Mouse (Mus musculus): Measurements from ENCODE around the gene Fam185a. TPM values are rescaled to one million over a fixed set of nuclear protein-coding genes. Genes with fewer than 3 reads are reported as not detected.

Gene Fam185a
- polyA plus RNA-seq, 3 experiments from 2014 or later = 2.4 to 4.8 (median 2.7) TPM

DNA sequence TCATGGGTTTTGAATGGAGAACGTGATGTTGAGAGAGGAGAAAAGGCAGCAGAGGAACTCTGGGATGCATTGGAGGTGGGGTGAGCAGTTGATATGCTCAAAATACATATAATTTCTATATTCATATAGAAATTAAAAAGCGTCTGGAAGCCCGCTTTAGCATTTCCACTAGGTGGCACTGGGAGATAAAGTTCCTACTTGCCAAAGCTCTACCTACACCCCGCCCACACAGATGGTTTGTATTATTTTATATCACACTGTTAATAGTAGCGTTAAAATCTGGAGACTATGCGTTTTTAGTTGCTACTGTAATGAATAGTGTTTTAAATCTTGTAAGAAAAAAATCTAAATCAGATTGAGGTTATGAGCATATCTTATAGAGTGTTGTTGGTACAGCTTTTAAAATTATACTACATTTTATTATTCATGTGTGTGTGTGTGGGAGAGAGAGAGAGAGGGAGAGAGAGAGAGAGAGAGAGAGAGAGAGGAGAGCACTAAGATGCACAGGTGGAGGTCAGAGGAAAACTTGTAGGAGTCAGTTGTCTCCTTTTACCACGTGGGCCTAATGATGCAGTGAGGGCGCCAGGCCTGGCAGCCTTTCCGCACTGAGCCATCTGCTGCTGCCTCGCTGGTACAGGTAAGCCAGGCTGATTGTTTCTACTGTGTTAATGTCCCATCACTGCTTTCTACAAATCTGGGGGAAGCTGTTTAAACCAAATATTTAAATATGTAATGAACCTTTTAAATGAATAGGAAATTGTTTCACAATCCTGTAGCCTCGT is 9.6 kb downstream of the Fam185a start:
- ATAC-seq = no peak

DNA sequence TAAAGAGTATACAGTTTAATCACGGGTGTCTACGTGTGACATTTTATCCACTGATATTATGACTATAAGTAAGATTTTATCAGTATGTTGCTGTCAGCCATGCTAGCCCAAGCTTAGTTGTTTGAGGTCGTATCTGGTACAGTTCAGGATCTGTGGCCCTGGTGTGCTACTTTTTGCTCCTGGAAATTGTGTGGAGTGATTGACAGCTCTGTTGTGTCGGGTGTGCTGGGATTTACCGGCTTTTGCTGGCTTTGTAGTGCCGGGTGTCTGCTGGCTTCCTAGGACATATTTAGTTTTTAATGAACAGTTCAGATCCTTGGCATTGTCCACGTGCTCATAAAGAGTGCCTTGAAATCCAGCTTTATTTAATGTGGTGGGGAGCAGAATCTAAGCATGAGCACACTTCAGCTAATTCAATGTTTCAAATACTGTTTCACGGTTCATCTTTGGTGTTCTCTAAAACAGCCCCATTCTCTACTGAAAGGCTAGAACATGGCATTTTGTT is 11.8 kb downstream of the Fam185a start:
- ATAC-seq = no peak

DNA sequence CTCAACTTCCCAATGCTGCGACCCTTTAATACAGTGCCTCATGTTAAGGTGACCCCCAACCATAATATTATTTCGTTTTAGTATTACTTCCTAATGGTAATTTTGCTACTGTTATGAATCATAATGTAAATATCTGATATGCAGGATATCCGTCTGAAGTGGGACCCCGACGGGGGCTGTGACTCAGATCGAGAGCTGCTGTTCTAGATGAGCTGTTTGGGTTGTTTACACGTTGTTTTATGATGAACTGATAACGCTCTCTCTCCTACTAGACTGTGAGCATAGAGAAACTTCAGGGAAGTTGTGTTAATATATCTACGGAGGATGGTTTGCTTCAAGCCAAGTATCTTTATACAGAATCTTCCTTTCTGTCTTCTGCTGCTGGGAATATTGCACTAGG is 13.7 kb downstream of the Fam185a start:
- ATAC-seq = peak; percentile 89

DNA sequence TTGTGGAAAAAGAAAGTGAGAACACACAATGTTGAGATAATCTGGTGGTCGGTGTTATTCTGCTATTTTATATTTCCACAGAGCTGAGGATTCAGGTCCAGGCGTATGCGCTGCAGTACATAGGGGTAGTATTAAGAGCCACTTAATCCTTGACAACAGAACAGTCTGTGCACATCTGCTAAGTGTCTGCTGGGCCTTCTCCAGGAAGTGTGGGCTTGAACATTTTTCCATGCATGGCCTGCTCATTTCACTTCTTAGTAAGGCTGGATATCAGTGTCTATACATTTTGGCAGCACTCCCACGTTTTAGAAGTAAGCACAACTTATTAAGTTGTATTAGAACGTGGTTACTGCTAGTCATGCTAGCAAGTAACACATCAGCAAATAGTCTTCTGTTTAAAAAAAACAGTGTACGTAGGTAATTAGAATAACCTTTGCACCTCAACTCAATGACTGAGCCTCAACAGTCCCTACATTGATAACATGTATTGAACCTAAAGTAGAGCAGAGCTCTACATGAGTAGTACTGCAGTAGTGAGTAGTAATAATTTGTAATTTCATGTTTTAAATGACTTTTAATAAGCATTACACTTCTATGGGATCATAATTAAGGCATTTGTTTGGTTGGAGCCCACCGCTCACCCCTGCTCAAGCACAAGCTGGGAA is 14.8 kb downstream of the Fam185a start:
- no peak for ATAC-seq

DNA sequence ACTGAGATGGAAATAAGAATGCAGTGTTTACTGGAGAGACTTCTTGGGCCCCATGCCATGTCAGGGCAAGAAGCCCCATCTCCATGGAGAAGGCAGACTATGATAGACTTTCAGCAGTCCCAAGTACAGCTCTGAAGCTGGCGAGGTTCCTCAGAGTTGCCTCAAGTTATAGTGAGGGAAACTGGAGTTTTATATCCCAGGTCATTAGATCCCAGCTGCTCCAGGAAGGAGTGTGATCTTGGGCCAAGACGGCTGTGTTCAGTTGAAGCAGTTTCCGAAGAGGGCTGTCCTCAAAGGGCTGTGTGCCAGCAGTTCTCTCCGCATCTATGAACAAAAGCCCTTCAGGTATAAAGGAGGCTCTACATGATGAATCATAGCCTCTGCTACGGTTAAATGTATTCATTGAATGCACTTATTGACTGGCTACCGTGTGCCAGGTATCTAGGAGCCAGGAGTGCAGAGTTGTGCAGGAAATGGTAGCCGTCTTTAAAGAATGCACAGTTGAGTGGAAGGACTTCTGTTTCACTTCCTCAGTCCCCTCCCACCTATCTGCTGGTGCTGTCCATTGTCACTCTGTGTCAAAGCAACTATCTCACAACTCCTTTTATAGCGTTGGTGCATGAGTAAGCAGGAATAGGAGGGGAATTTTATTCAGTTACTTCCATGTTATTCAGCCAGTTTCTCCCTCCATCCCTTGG is 16.2 kb downstream of the Fam185a start:
- no peak for ATAC-seq

- no peak for ATAC-seq
These were observed 42.6 kb downstream of the Fam185a start for GRCm38 (mm10) chr5:21467387-21467786.

GRCm38 (mm10) chr5:21468100-21468499 is 43.3 kb downstream of the Fam185a start:
- no peak for ATAC-seq

DNA sequence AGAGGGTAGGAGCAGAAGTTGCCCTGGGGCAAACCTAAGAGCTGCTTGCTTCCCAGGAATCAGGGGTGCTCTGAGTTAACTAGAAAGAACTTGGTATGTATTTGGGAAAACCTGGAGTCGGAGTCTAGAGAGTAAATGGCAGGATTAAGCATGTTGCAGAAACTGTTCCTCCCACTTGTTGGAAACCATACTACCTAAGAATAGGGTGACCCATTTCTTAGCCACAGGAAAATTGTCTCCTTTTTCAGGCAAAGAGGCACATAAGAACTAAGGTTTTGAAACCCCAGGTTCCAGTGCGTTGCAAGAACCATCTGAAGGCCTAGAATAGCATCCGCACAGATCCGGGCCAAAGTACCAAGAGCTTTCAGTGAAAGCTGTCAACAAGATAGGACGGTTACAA is 53.7 kb downstream of the Fam185a start:
- no peak for ATAC-seq

GRCm38 (mm10) chr5:21479746-21480145 is 55.0 kb downstream of the Fam185a start:
- ATAC-seq = no peak

DNA sequence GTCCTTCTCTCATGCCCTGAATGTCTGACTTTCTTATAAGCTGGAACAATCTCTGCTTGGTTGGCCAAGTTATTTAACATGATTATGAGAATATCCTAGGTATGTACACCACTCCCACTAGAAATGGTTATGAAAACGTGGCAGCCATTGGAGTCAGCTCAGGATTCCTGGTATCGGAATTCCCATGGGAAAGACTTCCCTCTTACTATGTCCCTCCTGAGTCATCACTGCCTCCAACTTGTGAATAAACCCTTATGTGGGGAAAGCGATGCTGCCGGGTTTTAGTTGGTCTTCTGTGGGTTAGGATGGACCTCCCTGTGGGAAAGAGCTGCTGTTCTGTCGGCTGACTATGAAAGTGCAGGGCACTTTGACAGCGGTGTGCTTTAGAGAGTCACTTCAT is 56.8 kb downstream of the Fam185a start:
- ATAC-seq = no peak

DNA sequence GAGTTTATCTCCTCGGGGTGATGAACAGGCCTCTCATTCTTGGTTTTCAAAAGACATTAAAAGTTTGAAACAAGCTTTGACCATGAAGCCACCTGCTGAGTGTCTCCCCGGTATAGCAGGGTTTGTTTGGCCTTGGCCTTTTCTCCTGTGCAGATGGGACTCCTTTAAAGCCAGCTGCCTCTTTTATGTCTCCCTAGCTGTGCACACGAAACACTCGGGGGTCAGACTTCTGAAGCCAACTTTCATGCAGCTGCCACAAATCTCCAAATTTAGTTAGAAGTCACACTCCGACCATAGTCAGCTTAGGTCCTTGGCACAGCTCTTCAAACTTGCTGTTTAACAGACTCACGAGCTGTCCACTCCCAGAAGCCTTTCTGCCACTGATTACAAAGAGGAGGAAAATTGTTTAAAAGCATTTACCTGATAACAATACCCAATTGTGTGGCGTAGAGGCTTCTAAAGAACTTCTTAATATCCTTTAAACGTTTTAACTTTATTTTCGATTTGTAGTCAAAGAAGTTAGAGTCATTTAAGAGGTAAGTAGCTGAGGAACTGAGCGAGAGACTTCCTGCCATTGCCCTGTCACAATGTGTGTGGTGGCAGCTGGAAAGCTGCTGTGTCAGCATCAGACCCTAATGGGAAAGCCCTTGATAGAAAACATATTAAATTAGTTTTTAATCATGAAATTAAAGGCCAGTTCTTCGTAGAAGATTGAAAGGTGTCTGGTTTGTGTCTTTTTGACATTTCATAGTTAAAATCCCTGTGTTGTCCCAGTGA is 57.9 kb downstream of the Fam185a start:
- ATAC-seq = no peak

DNA sequence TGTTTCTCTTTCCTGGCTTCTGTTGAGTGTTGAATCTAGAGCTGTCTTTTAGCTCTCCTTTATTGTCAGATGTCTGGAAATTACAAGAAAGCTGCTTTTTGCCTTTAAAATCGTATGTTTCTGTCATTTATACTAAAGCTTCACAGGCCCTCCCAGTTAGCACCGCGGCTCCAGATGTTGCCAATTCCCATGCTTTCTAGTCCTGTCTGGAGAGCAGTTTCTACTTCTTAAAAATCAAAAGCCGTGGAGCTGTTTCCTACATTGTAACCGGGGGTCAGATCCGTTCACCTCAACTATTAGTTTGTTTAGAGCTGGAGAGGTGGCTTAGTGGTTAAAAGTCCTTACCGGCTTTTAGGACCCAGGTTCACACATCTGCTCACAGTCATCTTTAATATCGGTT is 58.5 kb downstream of the Fam185a start:
- ATAC-seq = no peak

DNA sequence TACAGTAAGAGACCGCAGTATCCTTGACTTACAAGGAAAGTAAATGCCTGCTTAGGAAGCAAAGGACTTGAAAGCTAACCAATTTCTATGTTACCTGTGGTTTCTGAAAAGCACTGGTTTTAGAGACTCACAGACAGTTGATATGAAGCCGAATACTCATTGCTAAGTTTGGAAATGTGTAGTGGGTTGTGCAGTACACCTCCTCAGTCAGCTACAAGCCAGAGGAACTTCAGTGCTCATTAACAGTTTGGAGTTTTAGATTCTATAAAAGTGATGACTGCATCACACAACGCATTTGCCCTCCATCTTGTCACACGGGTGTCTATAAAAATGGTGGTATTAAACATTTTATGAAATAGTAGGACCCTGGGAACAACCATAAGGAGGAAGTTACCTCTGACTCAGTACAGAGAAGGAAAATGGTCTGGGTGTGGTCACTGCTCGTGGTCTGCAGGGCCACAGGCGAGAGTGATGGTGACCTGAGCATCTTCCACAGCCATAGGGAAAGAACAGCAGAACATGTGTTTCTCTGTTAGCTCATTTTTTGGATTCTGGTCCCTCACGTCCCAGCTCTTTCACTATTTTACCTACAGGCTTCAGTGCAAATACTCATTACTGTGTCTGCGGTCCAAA is 60.6 kb downstream of the Fam185a start:
- ATAC-seq = no peak

GRCm38 (mm10) chr5:21486798-21487197 is 62.0 kb downstream of the Fam185a start:
- ATAC-seq = no peak

- ATAC-seq = no peak
These were observed 62.5 kb downstream of the Fam185a start for GRCm38 (mm10) chr5:21487306-21487705.

DNA sequence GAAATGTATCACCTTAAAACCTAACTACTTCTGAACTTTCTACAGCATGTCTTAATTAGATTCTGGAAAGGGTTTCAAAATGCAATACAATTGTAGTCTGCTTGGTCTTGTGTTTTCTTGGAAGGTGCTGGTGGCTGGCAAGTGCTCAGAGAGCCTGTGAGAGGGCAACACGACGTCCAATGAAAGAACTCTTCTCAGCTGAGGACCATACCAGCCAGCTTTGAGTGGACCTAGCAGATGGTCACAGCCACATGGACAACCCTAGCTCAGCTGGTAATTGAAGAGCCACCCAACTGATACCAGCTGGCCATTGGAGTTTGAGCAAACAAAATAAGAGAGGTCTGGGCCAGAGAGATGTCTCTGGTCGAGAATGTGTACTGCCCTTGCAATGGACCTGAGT is 63.0 kb downstream of the Fam185a start:
- ATAC-seq = no peak

GRCm38 (mm10) chr5:21488506-21488905 is 63.7 kb downstream of the Fam185a start:
- no peak for ATAC-seq

DNA sequence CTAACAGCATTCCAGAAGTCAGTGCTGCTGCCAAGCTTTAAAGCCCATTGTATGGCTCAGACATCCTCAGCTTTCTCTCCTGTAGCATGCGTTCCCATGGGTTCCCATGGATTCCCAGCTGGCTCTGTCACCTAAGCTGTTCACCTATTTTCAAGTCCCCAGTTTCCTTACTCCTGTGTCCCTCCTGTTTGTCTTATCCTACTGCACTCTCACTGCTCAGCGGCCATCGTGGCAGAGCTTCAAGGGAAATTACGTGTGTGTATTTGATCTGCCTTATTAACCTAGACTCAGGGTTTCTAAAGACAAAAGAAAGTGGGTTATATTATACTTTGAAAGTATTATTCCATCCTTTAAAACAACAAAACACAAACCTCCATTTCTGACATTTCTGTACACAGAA is 64.4 kb downstream of the Fam185a start:
- ATAC-seq = no peak

GRCm38 (mm10) chr5:21491469-21491868 is 66.7 kb downstream of the Fam185a start:
- ATAC-seq = no peak

DNA sequence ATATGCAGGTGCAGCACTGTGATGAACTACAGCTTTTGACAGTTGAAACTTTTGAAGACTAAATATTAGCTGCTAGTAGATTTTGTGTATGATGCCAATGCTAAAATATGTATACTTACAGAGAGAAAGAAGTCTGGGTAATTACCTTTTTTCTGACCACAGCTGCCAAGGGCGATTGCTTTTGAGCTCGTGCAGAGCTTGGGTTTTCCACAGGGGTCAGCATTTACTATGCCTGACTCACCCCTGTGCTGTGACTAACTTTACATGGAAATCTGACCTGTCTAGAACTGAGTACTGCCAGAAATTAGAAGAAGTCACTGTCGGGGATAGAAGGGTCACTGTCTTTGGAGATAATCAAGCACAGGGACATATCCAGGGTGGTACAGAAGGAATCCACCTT is 67.5 kb downstream of the Fam185a start:
- no peak for ATAC-seq

DNA sequence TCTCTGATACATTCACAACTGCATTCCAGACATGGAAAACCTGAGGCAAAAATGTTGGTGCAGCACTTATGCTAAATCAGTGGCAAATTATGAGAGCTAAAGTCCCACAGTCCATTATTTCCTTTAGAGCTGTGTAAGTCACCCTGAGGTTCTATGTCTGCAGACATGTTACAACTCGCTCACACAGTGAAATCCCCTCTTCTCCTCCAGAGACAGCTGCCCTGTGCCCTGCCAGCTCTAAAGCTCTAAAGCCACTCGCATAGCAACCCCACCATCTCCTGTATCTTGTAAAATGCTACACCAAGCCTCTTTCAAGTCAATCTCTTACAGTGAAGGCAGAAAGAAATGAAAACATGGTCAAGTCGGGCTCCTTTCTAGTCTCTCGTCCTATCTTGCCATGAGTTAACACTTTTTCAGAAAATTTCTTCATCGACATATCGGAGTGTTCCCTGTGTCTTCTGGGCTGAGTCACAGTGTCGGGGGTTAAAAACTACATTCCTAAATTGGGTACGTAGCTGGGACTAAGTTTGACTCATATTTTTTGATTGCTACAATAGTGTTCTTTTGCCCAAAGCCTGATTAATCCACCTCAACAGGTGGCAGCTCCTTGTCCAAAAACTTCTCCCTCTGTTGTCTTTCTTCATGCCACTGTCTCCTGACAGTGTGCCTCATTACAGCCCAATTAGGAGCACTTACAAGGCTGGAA is 68.7 kb downstream of the Fam185a start:
- no peak for ATAC-seq

- no peak for ATAC-seq
These were observed 70.0 kb downstream of the Fam185a start for GRCm38 (mm10) chr5:21494781-21495180.
